Mouse (Mus musculus) spleen, postnatal 10 days (tissue): ENCODE measurements around the gene Gm10118.

ENCODE experiments used
- DNase-seq, 2 experiments: peaks; one replicate each; pipeline ENCODE4 v3.0.0; 2021 to 2022; ENCODE audit warnings: low spot score in 2 of 2

Gm10118 gene

GRCm38 (mm10) chr10:63927334-63927733 lies at the start of gene Gm10118:
Gm10118 (minus strand) TSS chr10:63927434.
- DNase-seq, result no peak

GRCm38 (mm10) chr10:63972300-63972699 lies 45.1 kb upstream of the Gm10118 start:
- DNase-seq, result no peak

- no peak for DNase-seq
These were observed 27.2 kb upstream of the Gm10118 start for GRCm38 (mm10) chr10:63954308-63954930.

GRCm38 (mm10) chr10:63951481-63951880 lies 24.2 kb upstream of the Gm10118 start:
- DNase-seq, result no peak

- no peak for DNase-seq
These were observed 23.6 kb upstream of the Gm10118 start for GRCm38 (mm10) chr10:63950867-63951266.

GRCm38 (mm10) chr10:63947266-63947665 lies 20.0 kb upstream of the Gm10118 start:
- no peak for DNase-seq

GRCm38 (mm10) chr10:63945534-63945933 lies 18.3 kb upstream of the Gm10118 start:
- no peak for DNase-seq

GRCm38 (mm10) chr10:63933946-63934345 lies 6.7 kb upstream of the Gm10118 start:
- no peak for DNase-seq

GRCm38 (mm10) chr10:63908878-63909277 lies 18.4 kb downstream of the Gm10118 start:
- no peak for DNase-seq

GRCm38 (mm10) chr10:63899891-63900290 lies 27.3 kb downstream of the Gm10118 start:
- no peak for DNase-seq

- DNase-seq, result no peak
These were observed 32.6 kb downstream of the Gm10118 start for GRCm38 (mm10) chr10:63894612-63895011.

GRCm38 (mm10) chr10:63886449-63887088 lies 40.7 kb downstream of the Gm10118 start:
- DNase-seq, result no peak

- no peak for DNase-seq
These were observed 46.8 kb downstream of the Gm10118 start for GRCm38 (mm10) chr10:63880462-63880903.
